In genomic region chr10:107923860-107924259, GRCm38 (mm10) we compare ENCODE assay signal across 23 mouse cellular contexts. TPM values are rescaled to one million over a fixed set of nuclear protein-coding genes. Genes with fewer than 3 reads are reported as not detected.
"Had no signal": no experiment of that assay in that cellular context is flagged by ENCODE, and none has a peak within 500 bp of the region (broad histone marks: within the 10 kb centered on the region; RNA-seq: fewer than 3 reads in every experiment).

No protein-coding gene starts in this region.

- H3K4me3 ChIP-seq: liver, embryonic 13.5 days; liver, embryonic 15.5 days; megakaryocyte, embryonic 14.5 days; midbrain, embryonic 13.5 days; midbrain, embryonic 15.5 days; neural tube, embryonic 13.5 days; neural tube, embryonic 15.5 days; stomach, embryonic 15.5 days had no signal

- H3K27me3 ChIP-seq: liver, embryonic 13.5 days; liver, embryonic 15.5 days; megakaryocyte, embryonic 14.5 days; midbrain, embryonic 13.5 days; midbrain, embryonic 15.5 days; neural tube, embryonic 13.5 days; neural tube, embryonic 15.5 days; stomach, embryonic 15.5 days had no signal

- H3K36me3 ChIP-seq: liver, embryonic 13.5 days; liver, embryonic 15.5 days; midbrain, embryonic 13.5 days; midbrain, embryonic 15.5 days; neural tube, embryonic 13.5 days; neural tube, embryonic 15.5 days; stomach, embryonic 15.5 days had no signal

- H3K27ac ChIP-seq: liver, embryonic 13.5 days; liver, embryonic 15.5 days; macrophage; midbrain, embryonic 13.5 days; midbrain, embryonic 15.5 days; neural tube, embryonic 13.5 days; neural tube, embryonic 15.5 days; stomach, embryonic 15.5 days; stomach, postnatal 0 days had no signal

- H3K9ac ChIP-seq: liver, embryonic 13.5 days; liver, embryonic 15.5 days; liver, postnatal 0 days; lung, embryonic 14.5 days; midbrain, embryonic 13.5 days; midbrain, embryonic 15.5 days; neural tube, embryonic 13.5 days; neural tube, embryonic 15.5 days; stomach, embryonic 15.5 days had no signal

- ATAC-seq: liver, postnatal 0 days; lung, postnatal 0 days; midbrain, embryonic 13.5 days; midbrain, embryonic 15.5 days had no signal

- H3K9me3 ChIP-seq: liver, embryonic 13.5 days; liver, embryonic 15.5 days; megakaryocyte, embryonic 14.5 days; midbrain, embryonic 13.5 days; midbrain, embryonic 15.5 days; neural tube, embryonic 13.5 days; neural tube, embryonic 15.5 days; stomach, embryonic 15.5 days had no signal

- H3K4me1 ChIP-seq: liver, embryonic 13.5 days; liver, embryonic 15.5 days; midbrain, embryonic 13.5 days; midbrain, embryonic 15.5 days; neural tube, embryonic 13.5 days; neural tube, embryonic 15.5 days; stomach, embryonic 15.5 days had no signal

- H3K4me2 ChIP-seq: liver, embryonic 13.5 days; liver, embryonic 15.5 days; lung, embryonic 14.5 days; midbrain, embryonic 11.5 days; midbrain, embryonic 13.5 days; midbrain, embryonic 15.5 days; neural tube, embryonic 13.5 days; neural tube, embryonic 15.5 days; stomach, embryonic 15.5 days had no signal

- DNase-seq: liver, embryonic 13.5 days; liver, postnatal 0 days; lung, embryonic 14.5 days; lung, postnatal 14 days; lung, postnatal 36 days; right cerebral cortex, postnatal 14 days; thymus, adult 2 months; thymus, postnatal 25 days; thymus, postnatal 4 days had no signal

RNA-seq across cellular contexts. Expression of gene Otogl, which starts 11.9 kb away (rescaled TPM):
- total RNA-seq: monocyte, adult 5-6 weeks had no signal
- polyA plus RNA-seq: liver, postnatal 0 days; macrophage; midbrain, embryonic 11.5 days; midbrain, embryonic 15.5 days; neural tube, embryonic 11.5 days; neural tube, embryonic 13.5 days; spleen, adult 2 months had no signal
